Mouse (Mus musculus) liver, embryonic 14.5 days (tissue): ENCODE results near the gene Fbxo34. TPM values are rescaled to one million over a fixed set of nuclear protein-coding genes. Genes with fewer than 3 reads are reported as not detected.

Experiments
- ATAC-seq: fragments of 200-750 bp; cut with Nextera tagmentation; 2 replicates; pipeline ENCODE4 v1.8.0; 2017; ENCODE audit warnings: moderate number of reproducible peaks, mild to moderate bottlenecking, moderate library complexity; ENCODE audit not compliant: insufficient read depth
- DNase-seq, 3 experiments: peaks; one replicate each; pipeline ENCODE4 v3.0.0-alpha.2; 2012 to 2013; ENCODE audit warnings: low read depth in 3 of 3, low spot score in 3 of 3
- H3K27ac ChIP-seq: fragments of 300-500 bp; sonication (generic); 2 replicates; pipeline ENCODE4 v1.5.1; 2014; ENCODE audit warnings: moderate library complexity, mild to moderate bottlenecking, control low read depth, inconsistent platforms
- H3K27me3 ChIP-seq: fragments of 300-500 bp; sonication (generic); 2 replicates; pipeline ENCODE4 v1.6.1; 2014; ENCODE audit warnings: mild to moderate bottlenecking, low read length, moderate library complexity; ENCODE audit not compliant: control insufficient read depth, insufficient read depth
- H3K36me3 ChIP-seq: fragments of 300-500 bp; sonication (generic); replicated peaks from 2 replicates; pipeline ENCODE4 v1.6.1; 2014; ENCODE audit warnings: low read depth; ENCODE audit not compliant: control insufficient read depth, insufficient read depth
- H3K4me1 ChIP-seq, 2 experiments: fragments of 200-500 bp in 1 of 2; fragments of 300-500 bp in 1 of 2; sonication (generic) in 1 of 2; replicated peaks; 2 replicates each; pipeline ENCODE4 v1.6.1; 2012 to 2014; ENCODE audit warnings: antibody characterized with exemption in 1 of 2, inconsistent platforms in 1 of 2, low read length in 1 of 2; ENCODE audit not compliant: control insufficient read depth in 2 of 2, insufficient read depth in 2 of 2
- H3K4me2 ChIP-seq: fragments of 300-500 bp; sonication (generic); 2 replicates; pipeline ENCODE4 v1.6.1; 2014; ENCODE audit warnings: low read depth, mild to moderate bottlenecking, control low read depth, moderate library complexity
- H3K4me3 ChIP-seq, 2 experiments: fragments of 200-500 bp in 1 of 2; fragments of 300-500 bp in 1 of 2; sonication (generic) in 1 of 2; 2 replicates each; pipeline ENCODE4 v1.5.1; 2012 to 2014; ENCODE audit warnings: low read depth in 2 of 2, low read length in 2 of 2, mild to moderate bottlenecking in 2 of 2, control low read depth in 1 of 2, inconsistent platforms in 1 of 2, moderate library complexity in 1 of 2; ENCODE audit not compliant: insufficient read depth in 1 of 2
- H3K9ac ChIP-seq: fragments of 300-500 bp; sonication (generic); replicated peaks from 2 replicates; pipeline ENCODE4 v1.6.1; 2014; ENCODE audit warnings: mild to moderate bottlenecking, control low read depth, moderate library complexity
- H3K9me3 ChIP-seq: fragments of 300-500 bp; sonication (generic); 2 replicates; pipeline ENCODE4 v1.6.1; 2016; ENCODE audit warnings: low read length, mixed read lengths; ENCODE audit not compliant: control insufficient read depth
- CTCF ChIP-seq: IDR thresholded peaks from 2 replicates; pipeline ENCODE4 v1.5.1; 2016; ENCODE audit warnings: antibody characterized with exemption, low read depth, control low read depth
- EP300 ChIP-seq: IDR thresholded peaks from 2 replicates; pipeline ENCODE4 v1.6.1; 2016; ENCODE audit warnings: antibody characterized with exemption, low read depth
- WGBS: fragments of 180-500 bp; shearing (Covaris S2); extraction: QIAGEN DNeasy Blood & Tissue Kit; methylation state at CpG from one replicate; pipeline ENCODE4 v1.1.7; 2014; ENCODE audit not compliant: insufficient replicate concordance; 5-methylcytosine and 5-hydroxymethylcytosine counted together
- polyA plus RNA-seq, 2 experiments: library from polyadenylated mRNA; depleted of rRNA in 1 of 2; stranded (reverse) in 1 of 2; unstranded in 1 of 2; fragments of >200 nt; fragmentation: Nextera tagmentation in 1 of 2; extraction: Ambion mirVana in 1 of 2; gene quantifications; 2 replicates each; pipeline versions ENCODE4 v1.2.1 to v1.2.3; 2012 to 2014

Gene Fbxo34
- polyA plus RNA-seq, 2 experiments = 24.4 to 33.4 TPM

- H3K4me1 ChIP-seq = peaks cover 7 to 13% of the 10 kb centered on the region in 2 experiments
- H3K27ac ChIP-seq = peak overlapping the region; percentile 75
- H3K9me3 ChIP-seq = no peaks in the 10 kb centered on the region
- H3K4me3 ChIP-seq = peak overlapping the region; percentile 72 to 93
- peaks cover 29% of the 10 kb centered on the region for H3K36me3 ChIP-seq
- TF ChIP-seq CTCF (no peak), EP300 (no peak)
- ATAC-seq = peak; percentile 29; the same call in 1 of the 2 replicates
- H3K4me2 ChIP-seq = peak overlapping the region; percentile 74
- WGBS = 34% methylated on average over 5 of the region's 5 CpGs
- no peaks in the 10 kb centered on the region for H3K27me3 ChIP-seq
- peak in 1 of 3 experiments; percentile 19 for DNase-seq
- peak overlapping the region; percentile 79 for H3K9ac ChIP-seq
These were observed 31.6 kb upstream of the Fbxo34 start for GRCm38 (mm10) chr14:47418666-47418991.

- Histone ChIP-seq H3K27ac (peak overlapping the region; percentile 75), H3K9ac (peak overlapping the region; percentile 79)
These were observed 31.1 kb upstream of the Fbxo34 start for GRCm38 (mm10) chr14:47419034-47419625.

GRCm38 (mm10) chr14:47419723-47420276 lies 30.4 kb upstream of the Fbxo34 start:
- WGBS = 84% methylated on average over 24 of the region's 24 CpGs
- H3K36me3 ChIP-seq = peaks cover 18% of the 10 kb centered on the region
- no peaks in the 10 kb centered on the region for H3K9me3 ChIP-seq
- H3K27ac ChIP-seq = no peak overlapping the region
- peaks cover 7 to 13% of the 10 kb centered on the region in 2 experiments for H3K4me1 ChIP-seq
- DNase-seq (no peak), ATAC-seq (no peak)
- H3K9ac ChIP-seq = no peak overlapping the region
- no peaks in the 10 kb centered on the region for H3K27me3 ChIP-seq
- H3K4me3 ChIP-seq = no peak overlapping the region
- H3K4me2 ChIP-seq = no peak overlapping the region
- peak; percentile 21; the same call in 1 of the 2 replicates for TF ChIP-seq CTCF
- TF ChIP-seq EP300 = no peak

More at GRCm38 (mm10) chr14:47419034-47419625, 31.1 kb upstream of the Fbxo34 start:
- ATAC-seq (no peak), DNase-seq (no peak)
- 70% methylated on average over 9 of the region's 9 CpGs for WGBS
- Histone ChIP-seq H3K4me2 (peak overlapping the region; percentile 74), H3K27me3 (no peaks in the 10 kb centered on the region), H3K36me3 (peaks cover 24% of the 10 kb centered on the region), H3K9me3 (no peaks in the 10 kb centered on the region), H3K4me1 (peaks cover 7 to 13% of the 10 kb centered on the region in 2 experiments), H3K4me3 (peak overlapping the region in 1 of 2 experiments; percentile 93; a peak in 1 of 4 replicates)
- TF ChIP-seq CTCF (no peak), EP300 (no peak)

- Histone ChIP-seq H3K4me1 (peaks cover 7 to 13% of the 10 kb centered on the region in 2 experiments), H3K27me3 (no peaks in the 10 kb centered on the region), H3K27ac (no peak overlapping the region), H3K9ac (no peak overlapping the region), H3K36me3 (no peaks in the 10 kb centered on the region), H3K4me3 (no peak overlapping the region), H3K4me2 (no peak overlapping the region), H3K9me3 (no peaks in the 10 kb centered on the region)
- TF ChIP-seq CTCF (no peak), EP300 (no peak)
- no peak for ATAC-seq
- no peak for DNase-seq
- 40% methylated on average over 2 of the region's 2 CpGs for WGBS
These were observed 28.6 kb upstream of the Fbxo34 start for GRCm38 (mm10) chr14:47421606-47422005.

DNA sequence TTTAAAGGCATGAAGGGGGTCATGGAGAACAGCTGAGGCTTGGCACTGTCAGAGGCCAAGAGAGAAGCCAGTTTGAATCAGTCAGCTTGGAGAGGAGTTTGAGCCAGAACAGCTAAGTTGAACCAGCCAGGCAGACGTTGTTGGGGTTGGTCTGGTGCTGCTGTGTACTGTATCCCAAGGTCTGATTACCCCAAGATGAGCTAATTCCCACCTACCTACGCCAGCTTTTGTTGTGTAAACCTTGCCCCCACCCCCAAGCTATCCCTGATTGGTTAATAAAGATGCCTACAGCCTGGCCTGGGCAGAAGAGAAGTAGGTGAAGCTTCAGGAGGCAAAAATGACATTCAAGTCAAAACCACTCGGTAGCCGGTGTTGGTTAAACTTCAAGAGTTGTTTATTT lies 27.8 kb upstream of the Fbxo34 start:
- TF ChIP-seq EP300 (no peak), CTCF (no peak)
- no peak overlapping the region for H3K4me3 ChIP-seq
- no peaks in the 10 kb centered on the region for H3K9me3 ChIP-seq
- H3K36me3 ChIP-seq = no peaks in the 10 kb centered on the region
- DNase-seq (no peak), ATAC-seq (no peak)
- WGBS = 66% methylated on average over 4 of the region's 4 CpGs
- H3K9ac ChIP-seq = no peak overlapping the region
- H3K4me2 ChIP-seq = no peak overlapping the region
- no peak overlapping the region for H3K27ac ChIP-seq
- H3K27me3 ChIP-seq = no peaks in the 10 kb centered on the region
- H3K4me1 ChIP-seq = peaks cover 7 to 8% of the 10 kb centered on the region in 2 experiments
